Mouse (Mus musculus) cerebellum, adult 2 months (tissue): ENCODE measurements at regions not wholly inside any gene's neighbourhood (a gene's known extent, or its start where the extent isn't known, plus 50 kb on each side); places are given as distances from the start of the nearest gene placed in this dataset.

ENCODE experiments used
- CTCF ChIP-seq: fragments of 200-500 bp; IDR thresholded peaks from 2 replicates; pipeline ENCODE4 v1.5.1; 2011; ENCODE audit warnings: low read depth, mild to moderate bottlenecking, control low read depth, low read length, moderate library complexity, borderline replicate concordance; ENCODE audit not compliant: insufficient read depth
- POLR2A ChIP-seq: fragments of 200-500 bp; IDR thresholded peaks from 2 replicates; pipeline ENCODE4 v1.6.1; 2011; ENCODE audit warnings: low read length, control low read depth, borderline replicate concordance; ENCODE audit not compliant: insufficient read depth

GRCm38 (mm10) chr2:124727979-124728378 lies 339.9 kb upstream of the Slc24a5 start:
- TF ChIP-seq POLR2A: no peak
- no peak for TF ChIP-seq CTCF
